Mouse (Mus musculus) mature B cell (primary cell): ENCODE measurements around the gene Olfr679.
"Not testable (repeated sequence)": the region's sequence is repeated elsewhere in the genome, so short reads cannot be mapped to it uniquely, and the experiment has no call there.

ENCODE experiments used
- in situ Hi-C: fragments of 300-500 bp; cut with MboI; formaldehyde crosslinking; loops from 2 replicates; pipeline ENCODE4 v1.14.3; 2019

The Olfr679 gene

GRCm38 (mm10) chr7:105080905-105081304 lies at the start of gene Olfr679:
Olfr679 (plus strand) TSS chr7:105081205.
- in situ Hi-C loops = no loop called here

DNA sequence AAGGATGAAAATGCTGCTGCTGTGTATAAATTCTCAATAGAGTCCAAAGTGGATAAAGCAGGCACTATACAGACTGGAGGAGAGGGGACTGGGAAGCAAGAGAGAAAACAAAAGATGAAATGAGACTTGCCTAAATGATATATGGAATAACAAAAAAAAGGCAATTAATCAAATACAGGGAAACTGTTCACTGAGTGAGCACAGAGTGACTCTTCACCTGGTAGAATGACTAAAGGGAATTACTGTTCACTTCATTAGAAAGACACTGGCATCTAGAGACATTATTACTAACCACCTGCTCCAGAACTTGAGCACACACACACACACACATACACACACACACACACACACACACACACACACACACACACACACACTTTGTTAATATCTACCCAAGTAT lies 48.6 kb upstream of the Olfr679 start, which contains the start of gene Olfr676:
Olfr676 (plus strand) TSS at position 301 of the 400 bp plus-strand sequence.
- in situ Hi-C loops = no loop called here

DNA sequence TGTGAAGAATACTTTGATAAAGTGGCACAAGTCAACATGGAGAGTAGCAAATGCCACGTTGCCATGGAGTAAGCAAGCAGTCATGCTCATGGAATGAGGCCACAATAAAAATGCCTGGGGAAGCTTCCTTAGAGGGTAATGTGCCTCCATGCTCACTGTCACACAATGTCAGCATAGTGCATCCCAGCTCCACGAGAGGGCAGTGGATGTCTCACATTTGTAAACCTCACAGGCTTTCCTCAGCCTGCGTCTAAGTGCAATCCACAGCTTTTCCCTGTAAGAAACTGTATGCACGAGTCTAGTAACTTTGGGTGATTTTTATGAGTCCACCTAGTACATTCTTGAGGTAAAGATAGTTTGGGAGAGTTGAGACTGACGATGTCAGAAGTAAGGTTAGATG lies 47.2 kb upstream of the Olfr679 start:
- in situ Hi-C loops = not testable (repeated sequence)

- in situ Hi-C loops = no loop called here
Measured at GRCm38 (mm10) chr7:105058951-105059350, 22.1 kb upstream of the Olfr679 start.

DNA sequence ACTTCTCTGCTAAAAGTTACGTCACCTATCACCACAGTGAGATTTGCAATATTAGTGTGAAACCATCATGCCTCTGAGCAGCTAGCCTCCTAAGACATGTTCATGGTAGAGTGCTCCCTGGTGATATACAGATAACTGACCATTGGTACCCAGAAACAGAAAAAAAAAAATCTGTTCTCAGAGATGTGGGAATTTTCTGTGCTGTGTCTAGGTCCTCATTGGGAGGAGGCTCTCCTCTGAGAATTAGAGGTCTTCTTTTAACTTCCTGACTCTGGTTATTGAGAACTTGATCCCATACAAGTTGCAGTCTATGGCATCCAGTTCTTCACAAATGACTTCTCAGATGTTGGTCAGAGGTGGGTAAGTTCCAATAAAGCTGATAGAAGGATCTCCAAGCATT lies 16.8 kb upstream of the Olfr679 start, which contains the start of gene Olfr678:
Olfr678 (plus strand) TSS at position 301 of the 400 bp plus-strand sequence.
- in situ Hi-C loops = no loop called here

DNA sequence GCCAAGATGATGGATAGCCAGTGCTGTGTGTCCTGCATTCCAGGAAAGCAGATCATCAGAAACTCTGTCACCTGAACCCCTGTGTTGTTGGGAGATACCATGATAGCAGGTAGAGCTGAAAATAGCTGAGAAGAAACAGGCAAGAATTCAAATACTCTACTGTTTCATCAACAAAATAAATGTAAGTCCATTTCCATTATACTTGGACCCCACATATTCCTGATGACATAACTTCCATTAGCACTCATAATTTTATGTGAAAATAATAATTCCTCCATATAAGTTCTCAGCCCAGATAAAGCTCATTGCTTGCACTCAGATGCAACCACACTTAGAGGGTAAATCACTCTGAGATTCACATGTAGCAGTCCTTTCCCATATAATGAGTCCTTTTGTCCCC lies 11.7 kb downstream of the Olfr679 start, which contains the start of gene Olfr680-ps1:
Olfr680-ps1 (minus strand) TSS at position 101 of the 400 bp plus-strand sequence.
- in situ Hi-C loops = not testable (repeated sequence)

DNA sequence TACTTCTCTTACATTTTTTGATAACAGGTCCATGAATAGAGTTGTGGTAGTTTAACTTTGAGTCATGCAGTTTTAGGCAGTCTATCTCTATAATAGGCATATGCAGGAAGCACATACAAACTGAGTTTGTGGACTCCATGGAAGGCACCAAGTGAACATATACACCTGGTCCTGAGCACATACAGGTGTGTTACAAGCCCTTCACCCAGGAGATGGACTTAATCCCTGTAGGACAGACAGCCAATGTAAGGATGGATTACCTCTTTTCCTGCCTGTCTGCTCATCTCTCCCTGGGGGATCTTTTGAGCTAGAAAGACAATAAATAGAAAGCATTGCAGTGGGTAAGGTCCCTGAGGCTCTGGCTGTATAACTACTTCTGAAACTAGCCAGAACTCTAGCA lies 35.5 kb downstream of the Olfr679 start, which contains the start of gene Olfr681:
Olfr681 (plus strand) TSS at position 301 of the 400 bp plus-strand sequence.
- in situ Hi-C loops = no loop called here
